Mouse (Mus musculus): ENCODE results near the gene Sin3a.

Gene Sin3a

DNA sequence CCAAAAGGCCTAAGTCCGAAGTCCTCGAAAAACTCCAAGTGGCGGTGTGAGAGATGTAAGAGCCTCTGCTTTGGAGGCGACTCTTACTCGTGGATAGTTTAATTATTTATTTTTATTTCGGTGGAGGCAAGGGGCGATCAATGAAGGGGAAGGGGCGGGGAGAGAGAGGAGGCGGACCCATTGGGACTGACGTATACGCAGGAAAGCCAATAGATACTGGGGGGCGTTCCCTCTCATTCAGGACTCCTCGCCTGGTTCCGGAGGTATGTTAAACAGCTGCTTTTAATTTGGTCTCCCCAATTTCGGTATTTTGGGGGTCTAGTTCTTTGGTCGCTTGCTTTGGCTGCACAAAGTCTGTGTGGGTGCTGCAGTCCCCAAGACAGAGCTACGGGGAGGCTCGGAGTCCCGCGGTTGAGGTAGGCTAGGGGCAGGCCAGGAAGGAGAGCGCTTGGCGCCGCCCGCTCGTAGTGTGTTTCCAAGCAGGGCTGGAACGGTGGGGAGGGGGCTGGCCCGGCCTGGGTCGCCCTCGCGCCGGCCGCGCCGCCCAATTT is at the start of gene Sin3a:
Sin3a (plus strand) TSS at position 240 of the 551 bp plus-strand sequence.
- in situ Hi-C loops (cut with MboI, MseI) = loop anchor here (5.0 kb wide), 1 partner anchor 125 kb away; no protein-coding TSS in a partner anchor

DNA sequence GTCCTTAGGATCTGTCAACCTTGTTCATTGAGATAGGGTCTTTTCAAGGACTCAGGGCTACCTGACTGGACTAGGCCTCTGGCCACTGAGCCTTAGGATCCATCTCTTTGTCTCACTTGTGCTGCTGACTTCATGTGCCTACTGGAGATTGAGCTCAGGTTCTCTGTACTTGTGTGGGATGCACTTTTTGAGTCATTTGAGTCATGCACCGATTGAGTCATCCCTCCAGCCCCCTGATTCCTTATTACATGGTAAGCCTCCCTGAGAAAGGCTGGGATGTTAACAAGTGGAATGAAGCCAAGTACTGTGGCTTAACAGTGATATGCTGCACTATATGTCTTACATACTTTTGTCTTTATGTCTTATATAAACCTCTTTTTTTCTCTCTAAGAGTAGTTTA is 40.1 kb upstream of the Sin3a start:
- in situ Hi-C loops (cut with MboI, MseI) = no loop called here

DNA sequence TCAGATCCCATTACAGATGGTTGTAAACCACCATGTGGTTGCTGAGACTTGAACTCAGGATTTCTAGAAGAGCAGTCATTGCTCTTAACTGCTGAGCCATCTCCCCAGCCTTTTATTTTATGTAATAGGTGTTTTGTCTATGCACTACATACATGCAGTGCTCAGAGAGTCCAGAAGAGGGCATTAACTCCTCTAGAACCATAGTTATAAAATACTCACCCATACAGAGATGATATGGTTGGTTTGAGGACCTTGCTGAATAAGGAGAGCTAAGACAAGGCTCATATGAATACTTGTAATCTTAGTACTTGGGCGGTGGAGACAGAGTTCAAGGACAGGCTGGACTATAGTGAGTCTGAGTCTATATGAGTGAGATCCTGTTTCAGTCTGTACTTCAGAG is 15.6 kb upstream of the Sin3a start:
- in situ Hi-C loops (cut with MboI, MseI) = no loop called here

DNA sequence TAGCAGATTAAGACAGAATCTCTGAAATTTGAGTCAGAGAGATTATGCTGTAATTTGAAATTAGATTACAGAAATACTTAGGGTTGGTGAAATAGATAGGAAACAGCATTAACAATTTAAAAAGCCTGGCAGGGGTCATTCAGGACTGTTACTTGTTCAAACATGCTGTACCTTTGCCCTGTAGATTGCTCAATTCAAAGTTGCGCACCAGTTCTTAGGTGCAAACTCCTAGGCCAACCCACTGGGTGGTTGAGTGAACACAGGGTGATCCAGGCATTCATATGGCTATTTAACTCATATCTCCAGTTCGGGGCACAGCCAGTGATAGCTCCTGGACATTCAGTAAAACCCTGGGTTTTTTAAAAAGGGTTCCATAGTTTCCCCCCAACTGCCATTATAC is 7.7 kb upstream of the Sin3a start:
- in situ Hi-C loops (cut with MboI, MseI) = no loop called here

DNA sequence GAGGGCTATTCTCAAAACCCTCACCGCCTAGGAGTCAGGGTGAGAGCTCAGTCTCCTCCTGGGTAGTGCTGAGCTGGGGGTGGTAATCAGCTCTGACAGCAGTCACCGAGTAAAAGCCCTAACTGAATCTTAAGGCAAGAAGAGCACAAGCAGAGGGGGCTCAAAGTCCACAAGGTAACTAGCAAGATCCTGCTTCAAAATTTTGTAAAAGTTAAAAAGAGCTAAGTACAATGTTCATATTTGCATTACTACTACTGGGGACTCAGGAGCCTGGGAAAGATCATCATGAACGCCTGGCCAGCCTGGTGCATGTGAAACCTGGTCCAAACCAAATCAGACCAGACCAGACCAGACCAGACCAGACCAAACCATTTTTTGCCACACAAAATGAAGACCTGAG is 3.6 kb upstream of the Sin3a start:
- in situ Hi-C loops (cut with MboI, MseI) = no loop called here

DNA sequence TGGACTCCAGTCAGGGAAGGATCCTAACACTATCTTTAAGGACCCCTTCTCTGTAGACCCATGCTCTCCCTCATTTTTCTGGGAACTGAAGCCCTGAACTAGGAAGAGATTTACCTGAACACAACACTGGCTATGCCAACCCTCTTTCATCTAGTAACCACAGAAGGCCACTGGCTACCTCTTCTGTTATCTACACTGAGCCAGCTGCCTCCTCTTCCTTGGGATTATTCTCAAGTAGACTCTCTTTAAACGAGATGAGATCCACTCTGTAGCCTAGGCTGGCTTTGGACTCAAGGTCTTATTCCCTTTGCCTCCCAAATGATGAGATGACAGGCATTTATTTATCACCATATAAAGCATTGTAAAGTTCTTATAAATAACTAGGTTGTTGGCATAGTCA is 1.6 kb upstream of the Sin3a start:
- in situ Hi-C loops (cut with MboI, MseI) = loop anchor here (5.0 kb wide), 1 partner anchor 123 kb away; no protein-coding TSS in a partner anchor

DNA sequence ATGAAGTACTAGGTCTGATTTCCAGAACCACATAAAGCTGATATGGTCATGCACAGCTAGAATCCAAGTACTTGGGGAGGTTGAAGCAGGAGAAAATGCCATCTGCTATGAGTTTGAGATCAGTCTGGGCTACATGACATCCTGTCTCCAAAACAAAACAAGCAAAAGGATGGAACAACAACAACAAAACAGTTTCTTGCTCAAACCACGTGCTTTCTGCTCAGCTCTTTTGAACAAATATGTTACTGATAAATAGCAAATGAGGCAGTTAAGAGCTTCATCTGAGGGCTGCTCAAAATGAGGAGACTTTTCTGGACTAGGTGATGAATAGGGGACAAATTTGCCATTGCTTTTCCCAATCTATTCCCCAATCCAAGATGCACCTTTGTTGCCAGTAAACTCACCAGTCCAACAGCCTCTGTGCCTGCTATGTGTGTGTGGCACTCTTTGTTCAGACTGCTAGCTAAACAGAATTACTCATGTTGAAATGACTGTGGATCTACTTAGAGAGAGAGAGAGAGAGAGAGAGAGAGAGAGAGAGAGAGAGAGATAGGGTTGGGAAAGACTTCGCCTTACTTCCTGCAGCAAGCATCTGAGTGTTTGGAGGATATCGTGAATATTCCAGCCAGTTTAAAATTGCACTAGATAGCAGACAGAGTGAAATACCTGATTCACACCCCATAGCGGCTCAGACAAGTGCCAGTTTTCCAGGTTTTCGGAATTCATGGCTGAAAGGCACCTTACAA is 867 bp upstream of the Sin3a start:
- in situ Hi-C loops (cut with MboI, MseI) = loop anchor here (5.0 kb wide), 1 partner anchor 124 kb away; no protein-coding TSS in a partner anchor

DNA sequence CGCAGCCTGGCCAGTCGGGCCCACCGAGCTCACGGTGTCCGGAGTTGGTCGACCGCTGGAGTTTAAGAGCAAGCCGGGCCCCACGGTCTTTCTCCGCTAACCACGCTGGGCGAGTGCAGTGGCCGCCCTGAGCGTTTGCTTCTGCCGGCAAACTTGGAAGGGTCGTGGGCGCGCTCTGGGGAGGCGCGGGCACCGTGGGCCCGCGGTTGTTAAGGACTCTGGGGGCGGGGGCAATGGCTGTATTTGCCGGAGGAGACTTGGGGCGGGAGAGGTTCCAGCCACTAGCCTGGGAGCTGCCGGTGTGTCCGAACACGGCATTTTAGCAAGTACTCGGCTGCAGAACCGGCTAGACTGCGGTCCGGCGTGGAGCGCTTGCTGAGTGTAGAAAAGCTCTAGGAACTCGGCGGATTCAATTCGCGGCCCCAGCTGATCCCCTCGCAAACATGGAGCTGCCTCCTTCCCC is 717 bp downstream of the Sin3a start:
- in situ Hi-C loops (cut with MboI, MseI) = loop anchor here (5.0 kb wide), 1 partner anchor 125 kb away; no protein-coding TSS in a partner anchor

DNA sequence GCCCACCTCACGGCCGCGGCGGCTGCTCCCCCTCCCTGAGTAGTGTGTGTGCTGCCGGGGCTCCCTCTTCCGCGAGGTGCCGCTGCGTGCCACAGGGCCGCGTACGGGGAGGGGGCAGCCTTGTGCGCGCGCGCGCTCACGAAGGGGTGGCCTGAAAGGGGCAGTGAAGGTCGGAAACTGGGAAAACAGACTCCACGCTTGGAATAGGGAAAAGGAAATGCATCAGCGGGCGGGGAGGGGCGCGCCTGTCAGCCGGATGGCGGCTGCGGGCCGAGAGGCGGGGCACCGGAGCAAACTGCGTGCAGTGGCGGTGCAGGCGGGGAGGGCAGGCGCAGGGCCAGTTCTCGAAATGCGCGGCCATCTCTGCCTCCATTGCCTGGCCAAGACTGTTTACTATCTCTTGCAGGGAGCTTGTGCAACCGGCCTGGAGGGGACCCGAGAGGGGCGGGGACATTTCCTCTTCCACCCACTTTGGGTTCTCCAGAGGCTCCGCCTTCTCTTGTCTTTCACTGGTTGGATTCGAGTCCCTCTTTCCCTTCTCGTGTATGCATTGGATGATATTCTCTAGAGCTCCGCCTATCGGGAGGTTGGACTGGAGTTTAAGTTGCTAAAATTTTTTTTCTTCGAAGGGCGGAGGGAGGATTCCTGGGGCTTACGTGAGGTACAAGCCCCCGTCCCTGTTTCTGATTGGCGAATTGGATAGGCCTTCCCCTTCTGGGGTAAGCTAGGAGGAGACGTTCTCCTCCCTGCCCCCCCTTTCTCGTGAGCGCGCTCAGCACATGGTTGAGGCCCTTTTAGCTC is 1.3 kb downstream of the Sin3a start:
- in situ Hi-C loops (cut with MboI, MseI) = loop anchor here (5.0 kb wide), 1 partner anchor 126 kb away; no protein-coding TSS in a partner anchor

DNA sequence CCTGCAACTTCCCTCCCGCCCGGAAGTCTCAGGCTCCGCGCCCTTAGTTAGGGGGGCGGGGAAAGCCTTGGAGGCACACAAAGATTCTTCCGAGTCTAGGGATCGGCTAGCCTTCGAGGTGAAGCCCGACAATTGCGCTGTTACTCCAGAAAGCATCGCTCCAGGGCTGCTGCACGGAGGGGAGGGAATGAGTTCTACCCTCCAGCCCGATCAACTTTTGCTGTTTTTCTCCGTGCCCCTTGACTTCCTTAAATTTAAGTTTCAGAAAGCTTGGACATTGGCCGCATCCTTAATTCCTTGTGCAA is 1.9 kb downstream of the Sin3a start:
- in situ Hi-C loops (cut with MboI, MseI) = loop anchor here (5.0 kb wide), 1 partner anchor 126 kb away; no protein-coding TSS in a partner anchor

DNA sequence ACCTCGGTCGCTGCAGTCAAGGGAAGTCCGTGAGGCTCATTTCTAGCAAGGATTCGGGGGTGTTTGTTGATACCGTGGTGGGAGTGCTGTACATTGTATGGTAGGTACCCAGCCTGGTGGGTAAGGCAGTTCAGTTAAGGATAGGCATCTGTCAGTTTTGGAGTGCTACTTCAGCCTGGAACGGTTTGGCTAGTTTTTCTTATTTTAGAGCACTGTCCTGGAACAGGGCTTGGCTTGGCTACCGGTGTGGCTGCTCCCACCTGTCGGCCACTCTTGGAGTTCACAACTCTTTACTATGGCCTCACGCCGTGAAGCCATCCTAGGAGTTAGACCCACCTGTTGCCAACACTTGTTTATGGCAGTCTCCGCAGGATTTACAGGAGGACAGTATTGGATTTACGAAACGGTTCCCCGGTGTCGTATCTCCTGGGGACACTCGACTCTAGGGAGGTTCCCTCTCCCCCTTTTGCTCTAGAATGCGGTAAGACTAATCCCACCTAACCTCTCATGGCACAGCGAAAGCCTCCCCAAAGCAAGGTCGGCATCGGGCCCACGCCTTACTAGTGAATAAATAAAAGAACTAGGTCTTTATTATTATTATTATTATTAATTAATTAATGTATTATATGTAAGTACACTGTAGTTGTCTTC is 2.5 kb downstream of the Sin3a start:
- in situ Hi-C loops (cut with MboI, MseI) = loop anchor here (5.0 kb wide), 1 partner anchor 127 kb away; no protein-coding TSS in a partner anchor

DNA sequence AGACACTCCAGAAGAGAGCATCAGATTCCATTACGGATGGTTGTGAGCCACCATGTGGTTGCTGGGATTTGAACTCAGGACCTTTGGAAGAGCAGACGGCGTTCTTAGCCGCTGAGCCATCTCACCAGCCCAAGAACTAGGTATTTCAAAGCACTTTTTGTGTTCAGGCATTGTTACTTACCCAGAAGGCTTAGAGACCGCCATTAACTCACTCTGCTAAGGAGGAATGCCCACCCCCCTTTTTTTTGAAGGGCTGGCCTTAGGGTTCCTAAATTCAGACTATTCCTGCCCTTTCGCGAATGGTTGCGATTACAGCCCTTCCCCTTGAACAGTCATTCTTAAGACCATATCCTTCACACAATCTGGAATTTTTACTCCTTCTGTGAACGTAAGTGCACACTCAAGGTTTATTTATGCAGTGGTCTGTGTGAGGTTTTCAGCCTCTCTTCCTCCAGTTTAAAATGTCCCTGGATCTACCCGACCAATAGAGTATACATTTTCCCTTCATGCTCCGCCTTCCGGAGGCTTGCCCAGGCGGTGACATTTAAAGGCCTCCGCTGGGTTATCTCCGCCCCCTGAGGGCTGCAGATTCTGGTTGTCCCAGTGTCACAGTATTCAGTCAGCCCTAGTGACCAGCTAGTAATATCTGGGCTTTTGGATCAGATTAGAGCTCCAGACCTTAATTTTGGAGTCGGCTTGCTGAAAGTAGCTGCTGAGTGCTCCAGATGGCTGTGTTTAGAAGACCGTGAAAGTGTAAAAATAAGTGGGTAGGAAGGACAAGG is 3.2 kb downstream of the Sin3a start:
- in situ Hi-C loops (cut with MboI, MseI) = loop anchor here (5.0 kb wide), 1 partner anchor 128 kb away; no protein-coding TSS in a partner anchor

DNA sequence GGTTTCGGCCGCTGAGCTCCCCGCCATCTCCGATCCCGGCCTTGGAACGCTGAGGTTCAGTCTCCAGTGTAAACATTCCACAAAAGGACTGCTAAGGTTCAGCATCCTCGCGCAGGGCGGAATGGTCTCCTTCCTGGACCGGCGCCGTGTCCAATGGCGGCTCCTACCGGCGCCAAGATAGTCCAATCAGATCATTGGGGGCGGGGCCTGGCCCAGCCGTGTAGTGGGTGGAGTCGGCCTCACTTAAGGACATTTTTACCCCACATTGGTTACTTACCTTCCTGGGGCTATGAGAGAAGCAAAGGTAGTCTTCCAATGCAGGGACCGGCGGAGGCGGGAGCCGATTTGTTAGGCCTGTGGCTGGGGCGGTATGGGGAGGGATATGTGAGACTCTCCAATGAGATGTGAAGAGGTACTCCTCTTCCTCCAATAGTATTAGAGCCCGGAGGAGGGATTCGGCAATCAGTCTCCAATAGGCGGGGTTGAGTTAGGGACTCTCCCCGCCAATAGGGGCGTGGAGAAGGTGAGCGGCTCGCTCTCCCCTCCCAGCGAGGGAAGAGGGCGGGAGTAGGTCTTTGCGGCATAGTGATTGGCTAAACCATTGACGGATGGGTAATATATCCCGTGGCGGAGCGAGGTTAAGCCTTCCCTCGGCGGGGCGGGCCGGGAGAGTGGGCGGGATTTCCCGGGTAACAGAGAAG is 4.0 kb downstream of the Sin3a start:
- in situ Hi-C loops (cut with MboI, MseI) = no loop called here

DNA sequence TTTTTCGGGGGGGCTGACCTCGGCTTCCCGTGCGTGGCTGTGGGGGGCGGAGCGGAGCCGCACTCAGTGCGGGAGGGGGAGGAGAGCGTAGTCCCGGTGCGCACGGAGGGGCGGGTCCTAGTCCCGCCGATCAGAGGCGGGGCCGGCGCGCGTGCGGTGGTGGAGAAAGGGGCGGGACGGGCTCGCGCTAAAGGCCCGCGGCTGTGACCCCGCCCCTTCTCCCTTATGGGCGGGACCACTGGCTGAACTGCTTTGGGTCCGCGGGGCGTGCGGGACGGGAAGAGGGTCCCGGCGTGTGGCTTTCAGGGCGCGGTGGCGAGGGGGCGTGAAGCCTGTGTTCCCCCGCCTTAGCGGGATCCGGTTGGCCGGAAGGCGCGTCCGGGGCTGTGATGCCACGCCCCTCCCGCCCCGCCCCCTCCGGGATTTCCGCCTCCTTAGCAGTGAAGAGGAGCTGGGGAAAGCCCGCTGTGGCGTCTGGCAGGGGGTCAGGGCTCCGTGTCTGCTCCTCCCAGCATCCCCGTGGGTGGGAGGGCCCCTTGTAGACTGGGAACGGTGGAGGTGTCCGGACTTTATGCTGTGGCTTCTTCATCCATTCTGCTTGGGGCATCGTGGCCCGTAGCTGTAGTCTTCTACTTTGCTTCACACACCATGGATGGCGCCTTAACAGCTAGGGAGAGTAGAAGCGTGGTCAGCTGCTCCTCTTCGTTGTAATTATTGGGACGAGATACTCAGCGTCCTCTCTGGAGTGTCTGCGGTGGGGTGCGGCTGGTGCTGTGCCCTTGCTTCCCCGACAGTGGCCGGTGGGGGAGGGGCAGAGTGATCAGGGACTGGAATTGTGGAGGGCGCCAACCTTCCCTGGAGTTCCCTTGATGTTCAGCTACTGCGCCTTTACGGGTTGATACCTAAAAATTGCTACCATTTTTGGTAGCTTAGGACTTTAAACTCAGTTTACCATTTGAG is 5.1 kb downstream of the Sin3a start:
- in situ Hi-C loops (cut with MboI, MseI) = no loop called here

DNA sequence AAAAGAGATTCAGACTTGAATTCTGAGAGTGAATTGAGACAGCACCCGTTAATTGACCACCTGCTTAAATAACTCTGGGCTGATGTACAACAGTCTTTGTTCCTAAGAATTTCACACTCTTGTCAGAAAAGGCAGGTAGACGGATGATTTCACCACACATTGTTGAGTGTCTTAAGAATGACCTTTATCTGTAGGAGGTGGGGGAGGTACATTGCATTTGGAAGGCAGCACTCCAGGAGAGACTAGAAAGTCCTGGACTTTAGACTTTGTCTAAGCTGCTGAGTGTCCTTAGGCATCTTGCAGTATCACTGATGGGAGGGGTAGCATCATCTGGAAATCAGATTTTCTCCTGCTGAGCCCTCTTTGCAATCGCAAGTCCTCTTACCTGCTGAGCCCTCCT is 10.4 kb downstream of the Sin3a start:
- in situ Hi-C loops (cut with MboI, MseI) = no loop called here

DNA sequence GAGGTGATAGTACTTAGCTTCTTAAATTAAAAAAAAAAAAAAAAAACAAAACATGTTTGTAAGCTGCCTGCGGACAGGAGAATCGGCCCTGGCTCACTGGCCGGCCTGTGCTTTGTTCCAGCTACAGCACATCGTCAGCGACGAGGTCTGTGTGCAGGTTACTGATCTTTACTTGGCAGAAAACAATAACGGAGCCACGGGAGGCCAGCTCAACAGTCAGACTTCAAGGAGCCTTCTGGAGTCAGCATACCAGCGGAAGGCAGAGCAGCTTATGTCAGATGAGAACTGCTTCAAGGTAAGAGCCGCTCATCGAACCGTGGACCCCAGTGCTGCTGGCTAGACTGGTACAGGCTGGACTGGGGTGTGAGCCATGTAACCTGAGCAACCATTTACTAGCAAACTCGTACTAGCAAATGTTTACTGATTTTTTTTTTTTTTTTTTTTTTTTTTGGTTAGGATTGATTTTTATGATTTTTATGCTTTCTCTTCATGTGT is 45.5 kb downstream of the Sin3a start:
- in situ Hi-C loops (cut with MboI, MseI) = no loop called here

DNA sequence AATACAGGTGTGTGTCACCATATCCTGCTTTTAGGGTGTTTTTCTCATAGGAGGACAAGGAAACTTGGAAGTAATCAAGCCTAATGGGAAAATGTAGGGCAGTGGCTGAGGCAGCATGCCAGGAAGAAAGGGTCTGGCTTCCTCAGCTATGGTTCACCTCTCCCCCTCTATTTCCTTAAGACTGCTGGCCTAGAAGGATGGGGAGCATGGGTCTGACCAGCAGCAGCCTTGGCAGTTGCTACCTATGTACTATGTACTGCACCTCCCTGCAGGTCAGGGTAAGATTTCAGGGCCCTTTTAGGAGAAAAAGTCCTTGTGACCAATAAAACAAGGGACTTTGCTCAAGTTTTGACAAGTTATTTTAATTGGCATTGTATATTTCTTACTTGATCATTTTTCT is 57.8 kb downstream of the Sin3a start:
- in situ Hi-C loops (cut with MboI, MseI) = no loop called here

DNA sequence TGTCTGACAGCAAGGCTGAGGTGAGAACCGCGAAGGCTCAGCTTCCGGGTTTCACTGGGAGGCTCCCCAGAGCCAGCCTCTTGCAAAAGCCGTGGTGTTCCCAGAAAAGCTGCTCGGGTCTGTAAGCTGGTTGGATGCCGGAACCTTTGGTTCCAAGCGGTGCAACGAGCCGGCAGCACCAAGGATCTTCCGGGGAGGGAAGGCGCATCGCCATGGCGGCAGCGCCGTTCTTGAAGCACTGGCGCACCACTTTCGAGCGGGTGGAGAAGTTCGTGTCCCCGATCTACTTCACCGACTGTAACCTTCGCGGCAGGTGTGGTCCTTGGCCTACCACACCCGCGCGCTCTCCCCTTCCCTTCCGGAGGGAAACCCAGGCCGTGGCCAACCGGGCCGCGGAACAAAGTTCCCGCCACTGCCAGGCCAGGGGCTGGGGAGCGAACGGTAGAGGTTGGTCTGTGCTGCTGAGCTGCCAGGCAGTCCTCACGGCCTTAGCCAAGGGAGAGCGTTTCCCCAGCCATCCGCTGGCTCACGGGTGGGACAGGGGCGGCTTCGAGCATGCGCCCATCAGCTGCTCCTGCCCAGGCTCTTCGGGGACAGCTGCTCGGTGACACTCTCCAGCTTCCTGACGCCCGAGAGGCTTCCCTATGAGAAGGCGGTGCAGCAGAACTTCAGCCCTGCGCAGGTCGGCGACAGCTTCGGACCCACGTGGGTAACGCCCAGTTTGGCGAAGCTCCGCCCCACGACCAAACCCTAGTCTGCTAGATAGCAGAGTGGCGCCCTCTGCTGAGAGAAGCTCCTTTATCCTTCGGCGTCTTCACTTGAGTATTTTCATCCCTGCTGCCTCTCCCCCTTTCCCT is 59.0 kb downstream of the Sin3a start, which contains the start of gene Man2c1:
Man2c1 (plus strand) TSS at position 114 of the 857 bp plus-strand sequence.
- in situ Hi-C loops (cut with MboI, MseI) = no loop called here

Measured in T-helper 2 cell (primary cell).